Mouse (Mus musculus) heart, embryonic 14.5 days (tissue): ENCODE measurements around the gene Pou3f1. TPM values are rescaled to one million over a fixed set of nuclear protein-coding genes. Genes with fewer than 3 reads are reported as not detected.
A peak's percentile ranks its signal among the peaks of the same experiment; 100 is the strongest.

Experiments
- ATAC-seq: fragments of 200-750 bp; cut with Nextera tagmentation; 2 replicates; pipeline ENCODE4 v1.8.0; 2017; ENCODE audit warnings: low read depth, moderate TSS enrichment; ENCODE audit not compliant: insufficient number of reproducible peaks, insufficient read depth, low FRiP score
- H3K27ac ChIP-seq, 2 experiments: fragments of 200-500 bp in 1 of 2; fragments of 300-500 bp in 1 of 2; sonication (generic) in 1 of 2; replicated peaks in 1 of 2; 2 replicates each; pipeline ENCODE4 v1.5.1; 2012 to 2014; ENCODE audit warnings: low read depth in 2 of 2, low read length in 2 of 2, control low read depth in 1 of 2, mild to moderate bottlenecking in 1 of 2, mixed read lengths in 1 of 2; ENCODE audit not compliant: control insufficient read depth in 1 of 2, insufficient read depth in 1 of 2
- H3K27me3 ChIP-seq: fragments of 300-500 bp; sonication (generic); 2 replicates; pipeline ENCODE4 v1.6.1; 2014; ENCODE audit warnings: mild to moderate bottlenecking, low read length, control low read depth; ENCODE audit not compliant: control insufficient read depth, insufficient read depth
- H3K36me3 ChIP-seq: fragments of 300-500 bp; sonication (generic); 2 replicates; pipeline ENCODE4 v1.6.1; 2014; ENCODE audit warnings: mild to moderate bottlenecking, control low read depth, low read length, mixed read lengths; ENCODE audit not compliant: control insufficient read depth, insufficient read depth
- H3K4me1 ChIP-seq, 2 experiments: fragments of 200-500 bp in 1 of 2; fragments of 300-500 bp in 1 of 2; sonication (generic) in 1 of 2; 2 replicates each; pipeline ENCODE4 v1.6.1; 2012 to 2014; ENCODE audit warnings: low read length in 2 of 2, control low read depth in 1 of 2, mixed read lengths in 1 of 2; ENCODE audit not compliant: control insufficient read depth in 2 of 2, insufficient read depth in 2 of 2
- H3K4me2 ChIP-seq: fragments of 300-500 bp; sonication (generic); 2 replicates; pipeline ENCODE4 v1.6.1; 2014; ENCODE audit warnings: mild to moderate bottlenecking, low read length
- H3K4me3 ChIP-seq, 2 experiments: fragments of 200-500 bp in 1 of 2; fragments of 300-500 bp in 1 of 2; sonication (generic) in 1 of 2; 2 replicates each; pipeline ENCODE4 v1.5.1; 2012 to 2014; ENCODE audit warnings: low read length in 2 of 2, mild to moderate bottlenecking in 2 of 2, control low read depth in 1 of 2, low read depth in 1 of 2, moderate library complexity in 1 of 2; ENCODE audit not compliant: control insufficient read depth in 1 of 2, insufficient read depth in 1 of 2
- H3K9ac ChIP-seq: fragments of 300-500 bp; sonication (generic); 2 replicates; pipeline ENCODE4 v1.6.1; 2014; ENCODE audit warnings: mild to moderate bottlenecking, low read length
- H3K9me3 ChIP-seq: fragments of 300-500 bp; sonication (generic); 2 replicates; pipeline ENCODE4 v1.6.1; 2016; ENCODE audit warnings: low read length, control low read depth; ENCODE audit not compliant: control insufficient read depth
- WGBS: fragments of 180-500 bp; shearing (Covaris S2); extraction: QIAGEN DNeasy Blood & Tissue Kit; methylation state at CpG from one replicate; pipeline ENCODE4 v1.1.7; 2014; 5-methylcytosine and 5-hydroxymethylcytosine counted together
- polyA plus RNA-seq: library from polyadenylated mRNA; unstranded; fragments of >200 nt; fragmentation: Nextera tagmentation; extraction: Ambion mirVana; gene quantifications from 2 replicates; pipeline ENCODE4 v1.2.1, GENCODE M21; 2014

Gene Pou3f1
- polyA plus RNA-seq, 1 experiment from 2014 or later: 0.19 TPM

DNA sequence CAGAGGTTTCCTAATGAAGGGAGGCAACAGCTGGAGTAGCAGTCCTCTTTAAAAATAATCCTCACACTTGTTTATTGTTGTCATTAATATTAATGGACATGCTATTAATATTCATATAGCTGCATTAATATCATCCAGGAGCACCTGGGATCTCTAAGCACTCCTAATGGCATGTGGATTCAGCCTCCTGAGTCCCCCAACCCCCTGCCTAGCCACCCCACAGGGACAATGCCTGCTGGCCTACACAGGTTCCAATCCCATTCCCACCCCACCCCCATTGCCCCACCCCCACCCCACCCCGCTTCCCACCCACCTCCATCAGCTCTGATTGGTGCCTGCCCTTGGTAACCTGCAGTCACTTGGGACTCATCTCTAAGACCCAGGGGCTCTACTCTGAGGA is 40.0 kb upstream of the Pou3f1 start:
- no peak for ATAC-seq
- Histone ChIP-seq H3K4me3 (no peak overlapping the region), H3K27me3 (no peaks in the 10 kb centered on the region), H3K36me3 (no peaks in the 10 kb centered on the region), H3K4me2 (no peak overlapping the region), H3K9ac (no peak overlapping the region), H3K4me1 (peaks cover 0 to 4% of the 10 kb centered on the region in 2 experiments; a peak in 2 of 4 replicates), H3K9me3 (no peaks in the 10 kb centered on the region), H3K27ac (no peak overlapping the region)
- 37% methylated on average over 1 of the region's 1 CpGs for WGBS

DNA sequence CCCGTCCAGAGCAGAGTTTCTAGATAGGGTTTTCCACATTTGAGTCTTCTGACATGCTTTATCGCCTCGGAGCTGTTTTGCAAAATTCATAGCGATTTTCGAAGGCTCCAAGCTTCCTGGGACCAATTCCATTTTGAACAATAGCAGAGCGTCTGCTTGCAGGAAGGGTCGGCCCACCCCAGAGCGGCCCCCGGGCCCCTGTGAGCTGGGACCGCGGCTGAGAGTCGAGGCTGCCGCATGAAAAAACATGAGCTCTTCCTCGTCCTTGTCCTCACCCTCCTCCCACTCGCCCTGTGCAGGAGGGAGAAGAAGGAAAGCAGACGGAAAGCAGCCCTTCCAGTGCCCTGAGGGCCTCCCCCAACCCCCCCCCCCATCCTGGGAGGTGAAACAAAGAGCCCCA is 38.0 kb upstream of the Pou3f1 start:
- no peak overlapping the region for H3K9ac ChIP-seq
- H3K4me1 ChIP-seq: peaks cover 0 to 4% of the 10 kb centered on the region in 2 experiments; a peak in 2 of 4 replicates
- H3K36me3 ChIP-seq: no peaks in the 10 kb centered on the region
- H3K4me3 ChIP-seq: no peak overlapping the region
- H3K4me2 ChIP-seq: peak overlapping the region; percentile 22
- no peak overlapping the region for H3K27ac ChIP-seq
- WGBS: 8% methylated on average over 15 of the region's 16 CpGs
- H3K9me3 ChIP-seq: no peaks in the 10 kb centered on the region
- H3K27me3 ChIP-seq: no peaks in the 10 kb centered on the region
- ATAC-seq: no peak

DNA sequence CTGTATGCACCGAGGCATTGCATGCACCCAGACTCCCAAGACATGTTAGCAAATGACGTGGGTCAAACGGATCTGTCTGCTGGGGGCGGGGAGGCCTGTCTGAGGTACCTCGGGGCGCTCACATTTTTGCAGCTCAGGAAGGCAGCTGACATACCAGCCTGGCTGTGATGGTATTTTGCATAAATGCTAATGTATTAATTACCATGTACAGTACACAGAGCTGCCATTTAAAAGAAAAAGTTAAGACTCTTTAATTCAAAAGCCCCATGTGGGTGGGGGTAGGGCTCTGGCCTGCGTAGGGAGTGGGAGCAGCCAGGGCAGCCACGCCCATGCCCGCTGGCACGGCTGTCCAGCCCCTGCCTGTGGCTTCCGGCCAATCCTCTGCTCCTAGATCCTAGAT is 35.2 kb upstream of the Pou3f1 start:
- Histone ChIP-seq H3K4me2 (no peak overlapping the region), H3K27ac (no peak overlapping the region), H3K36me3 (no peaks in the 10 kb centered on the region), H3K27me3 (no peaks in the 10 kb centered on the region), H3K4me3 (no peak overlapping the region), H3K9ac (no peak overlapping the region), H3K9me3 (no peaks in the 10 kb centered on the region), H3K4me1 (peaks cover 11 to 13% of the 10 kb centered on the region in 2 experiments)
- no peak for ATAC-seq
- 67% methylated on average over 11 of the region's 11 CpGs for WGBS

DNA sequence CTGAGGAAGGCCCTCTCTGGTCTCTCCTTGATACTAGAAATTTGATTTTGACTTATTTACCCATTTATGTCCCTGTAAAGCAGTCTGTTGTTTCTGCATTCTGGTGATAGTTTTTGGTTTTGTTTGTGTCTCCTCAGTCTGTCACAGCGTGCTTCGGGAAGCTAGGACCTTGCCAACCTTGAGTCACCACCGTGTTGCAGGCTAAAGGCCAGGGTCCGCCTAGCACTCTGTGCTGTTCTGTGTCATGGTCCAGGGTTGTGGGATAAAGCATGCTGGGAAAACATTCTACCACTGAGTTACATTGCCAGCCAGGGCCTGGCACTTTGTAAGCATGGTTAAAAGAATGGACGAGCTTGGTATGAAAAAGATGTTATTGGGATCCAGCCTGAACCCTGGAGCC is 34.0 kb upstream of the Pou3f1 start:
- WGBS: 85% methylated on average over 5 of the region's 5 CpGs
- Histone ChIP-seq H3K4me3 (no peak overlapping the region), H3K9ac (no peak overlapping the region), H3K27me3 (no peaks in the 10 kb centered on the region), H3K4me1 (peaks cover 11 to 13% of the 10 kb centered on the region in 2 experiments), H3K27ac (no peak overlapping the region), H3K36me3 (no peaks in the 10 kb centered on the region), H3K9me3 (no peaks in the 10 kb centered on the region), H3K4me2 (no peak overlapping the region)
- no peak for ATAC-seq

DNA sequence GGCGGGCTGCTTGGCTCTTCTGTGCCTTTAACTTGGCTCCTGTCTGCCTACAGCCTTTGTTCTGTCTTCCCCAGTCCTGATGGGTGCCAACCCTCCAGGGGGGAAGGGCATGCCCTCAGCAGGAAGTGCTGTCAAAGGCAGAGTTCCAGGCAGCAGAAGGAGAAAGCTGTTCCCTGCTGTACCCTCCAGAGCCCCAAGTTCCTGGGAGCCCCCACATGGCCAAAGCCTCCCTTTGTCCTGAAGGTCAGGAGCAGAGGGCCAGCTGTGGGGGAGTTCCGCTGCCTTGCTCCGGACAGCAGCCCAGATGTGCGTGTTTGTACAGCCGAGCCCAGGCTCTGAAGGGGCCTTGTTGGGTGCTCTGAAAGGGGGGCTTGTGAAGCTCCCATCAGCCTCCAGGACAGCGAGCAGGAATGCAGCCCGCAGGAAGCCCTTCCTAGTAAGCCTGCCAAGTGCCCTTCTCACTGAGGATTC is 32.5 kb upstream of the Pou3f1 start:
- 39% methylated on average over 7 of the region's 7 CpGs for WGBS
- Histone ChIP-seq H3K27ac (no peak overlapping the region), H3K4me1 (peaks cover 9 to 11% of the 10 kb centered on the region in 2 experiments; a peak in 3 of 4 replicates), H3K4me2 (no peak overlapping the region), H3K9me3 (no peaks in the 10 kb centered on the region), H3K4me3 (no peak overlapping the region), H3K36me3 (no peaks in the 10 kb centered on the region), H3K9ac (0 out of 2 replicates have a peak overlapping the region, but pooled peaks have one; percentile 11), H3K27me3 (no peaks in the 10 kb centered on the region)
- no peak for ATAC-seq

DNA sequence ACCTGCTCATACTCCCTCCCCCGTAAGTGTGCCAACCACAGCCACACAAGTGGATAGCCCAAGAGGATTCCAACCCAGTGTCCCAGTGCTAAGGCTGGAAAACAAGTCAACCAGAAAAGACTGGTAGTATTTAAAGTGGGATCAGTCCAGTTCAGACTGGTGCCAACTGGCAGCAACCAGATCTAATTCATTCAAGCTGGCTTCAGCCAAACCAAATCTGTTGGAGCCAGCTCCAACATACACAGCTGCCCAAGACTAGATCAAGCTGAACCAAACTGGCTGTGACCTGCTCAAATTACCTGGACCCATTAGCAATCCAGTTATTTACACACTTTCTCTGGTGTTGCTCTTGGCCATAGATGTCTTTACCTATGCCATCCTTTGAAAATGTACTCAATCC is 29.8 kb upstream of the Pou3f1 start:
- H3K4me2 ChIP-seq: no peak overlapping the region
- ATAC-seq: no peak
- H3K27me3 ChIP-seq: no peaks in the 10 kb centered on the region
- H3K9me3 ChIP-seq: no peaks in the 10 kb centered on the region
- H3K4me1 ChIP-seq: peaks cover 9 to 11% of the 10 kb centered on the region in 2 experiments; a peak in 3 of 4 replicates
- 62% methylated on average over 1 of the region's 1 CpGs for WGBS
- H3K36me3 ChIP-seq: no peaks in the 10 kb centered on the region
- no peak overlapping the region for H3K4me3 ChIP-seq
- H3K27ac ChIP-seq: no peak overlapping the region
- H3K9ac ChIP-seq: no peak overlapping the region

DNA sequence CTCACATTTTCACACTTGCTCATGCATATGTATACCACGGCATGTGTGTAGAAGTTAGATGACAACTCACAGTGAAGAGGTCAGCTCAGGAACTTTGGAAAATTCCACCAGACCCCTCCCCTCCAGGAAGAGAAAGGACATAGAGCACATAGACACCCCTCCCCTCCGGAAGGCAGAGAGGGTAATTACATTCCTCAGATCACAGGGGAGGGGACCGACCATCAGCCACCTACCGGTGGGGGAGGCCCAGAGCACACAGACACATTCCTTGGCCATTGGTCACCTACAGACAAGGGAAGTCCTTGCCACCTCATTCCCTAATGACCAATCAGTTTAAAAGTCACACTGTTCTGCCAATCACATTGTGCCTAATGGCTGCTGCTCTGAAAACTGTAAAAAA is 25.2 kb upstream of the Pou3f1 start:
- Histone ChIP-seq H3K4me1 (no peaks in the 10 kb centered on the region), H3K9ac (no peak overlapping the region), H3K4me3 (no peak overlapping the region), H3K9me3 (no peaks in the 10 kb centered on the region), H3K4me2 (no peak overlapping the region), H3K27ac (no peak overlapping the region), H3K36me3 (no peaks in the 10 kb centered on the region), H3K27me3 (peaks cover 16% of the 10 kb centered on the region)
- ATAC-seq: no peak
- 33% methylated on average over 4 of the region's 4 CpGs for WGBS

DNA sequence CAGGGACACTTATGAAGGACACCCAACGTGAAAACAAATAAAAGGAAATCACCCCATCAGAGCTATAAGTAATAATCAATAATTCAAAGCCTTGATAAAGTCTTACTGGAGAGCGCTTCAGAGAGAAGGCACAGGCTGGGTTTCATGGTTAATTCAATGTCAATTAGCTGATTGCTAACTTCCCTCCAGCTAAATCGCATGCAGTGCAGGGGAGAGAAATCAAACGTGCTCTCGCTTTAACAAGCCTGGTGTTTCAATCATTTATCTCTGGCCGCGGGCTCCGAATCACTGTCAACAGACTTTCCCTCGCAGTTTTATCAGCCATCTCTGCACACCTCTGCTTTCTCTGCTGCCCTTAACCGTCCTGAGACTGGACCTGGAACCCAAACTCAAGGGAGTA is 23.8 kb upstream of the Pou3f1 start:
- Histone ChIP-seq H3K27ac (no peak overlapping the region), H3K4me2 (no peak overlapping the region), H3K9me3 (no peaks in the 10 kb centered on the region), H3K9ac (no peak overlapping the region), H3K36me3 (no peaks in the 10 kb centered on the region), H3K4me1 (no peaks in the 10 kb centered on the region), H3K4me3 (no peak overlapping the region), H3K27me3 (peaks cover 18% of the 10 kb centered on the region)
- ATAC-seq: no peak
- WGBS: 62% methylated on average over 10 of the region's 10 CpGs
